Mouse (Mus musculus): ENCODE data around the gene Ndufa10. TPM values are rescaled to one million over a fixed set of nuclear protein-coding genes. Genes with fewer than 3 reads are reported as not detected.

The Ndufa10 gene
- polyA plus RNA-seq, 1 experiment: 210 TPM

DNA sequence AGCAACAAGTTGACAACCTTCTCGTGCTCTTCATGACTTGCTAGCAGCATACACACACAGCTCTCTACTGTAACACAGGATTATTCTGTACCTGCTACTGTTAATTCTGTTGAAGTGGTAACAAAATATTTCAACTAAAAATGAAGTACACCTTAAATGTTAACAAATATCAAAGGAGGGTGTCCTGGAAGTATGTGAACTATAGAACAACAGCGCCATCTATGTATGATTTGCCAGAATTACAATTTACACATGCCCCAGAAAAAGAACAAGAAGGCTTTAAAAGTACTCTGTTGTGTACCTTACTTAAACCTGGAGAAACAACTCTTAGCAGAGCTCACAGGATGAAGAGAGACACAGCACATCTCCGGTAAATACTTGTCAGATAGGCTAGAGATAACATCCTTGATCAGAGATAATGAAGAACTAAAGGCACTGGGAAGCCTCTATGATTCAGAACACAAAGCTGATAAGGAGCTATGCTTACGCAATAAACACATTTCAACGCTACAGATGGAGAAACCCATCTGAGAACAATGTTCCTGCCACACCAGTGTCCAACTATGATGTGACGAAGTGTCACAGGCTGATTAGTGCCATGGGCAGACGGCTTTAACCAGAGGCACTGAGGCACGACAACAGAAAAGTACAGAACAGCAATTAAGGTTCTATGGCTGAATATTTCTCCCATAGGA, 19.8 kb downstream of the Ndufa10 start:
- H3K4me1 ChIP-seq (ENCODE audit: control insufficient read depth, insufficient read depth, low read length): no peaks in the 10 kb centered on the region
- TF ChIP-seq EP300 (IDR thresholded peaks at IDR 0.05; ENCODE audit: insufficient read depth, low read depth, low read length): no peak
- TF ChIP-seq CTCF (IDR thresholded peaks at IDR 0.05; ENCODE audit: low read depth, low read length): peak; percentile 12
- no peak overlapping the region for H3K4me3 ChIP-seq (ENCODE audit: low read depth, low read length)
- H3K27ac ChIP-seq (ENCODE audit: insufficient read depth, low read length): no peak overlapping the region
- no peaks in the 10 kb centered on the region for H3K27me3 ChIP-seq (ENCODE audit: control insufficient read depth, insufficient read depth, low read length, poor library complexity, severe bottlenecking)
- peaks cover 8% of the 10 kb centered on the region for H3K9me3 ChIP-seq (replicated peaks; ENCODE audit: control insufficient read depth, insufficient read depth, low read length, poor library complexity, severe bottlenecking)
- H3K36me3 ChIP-seq (ENCODE audit: control insufficient read depth, insufficient read depth, low read length, poor library complexity, severe bottlenecking): peaks cover 36% of the 10 kb centered on the region
- H3K9ac ChIP-seq (ENCODE audit: low read depth, poor library complexity, severe bottlenecking): no peak overlapping the region

DNA sequence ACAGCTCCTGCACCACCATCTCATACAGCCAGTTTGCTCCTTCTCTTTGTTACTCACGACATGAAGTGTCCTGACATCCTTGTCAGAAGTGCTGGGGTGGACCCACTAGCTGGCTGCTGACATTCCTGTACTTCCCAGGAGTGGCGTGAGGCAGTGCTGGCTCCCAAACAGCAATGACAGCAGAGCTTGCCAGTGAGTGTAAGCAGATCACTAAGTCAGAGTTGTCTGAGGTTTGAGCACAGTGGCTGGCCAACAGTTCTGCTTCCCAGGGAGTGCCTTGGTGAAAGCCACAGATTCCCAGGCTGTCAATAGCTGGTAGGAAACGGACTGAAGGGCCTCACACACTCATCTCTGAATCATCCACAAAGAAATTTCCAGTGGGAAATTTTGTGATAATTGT, 25.4 kb downstream of the Ndufa10 start:
- Histone ChIP-seq H3K9ac (ENCODE audit: low read depth, poor library complexity, severe bottlenecking) (no peak overlapping the region), H3K27ac (ENCODE audit: insufficient read depth, low read length) (no peak overlapping the region), H3K4me1 (ENCODE audit: control insufficient read depth, insufficient read depth, low read length) (no peaks in the 10 kb centered on the region), H3K9me3 (replicated peaks; ENCODE audit: control insufficient read depth, insufficient read depth, low read length, poor library complexity, severe bottlenecking) (no peaks in the 10 kb centered on the region), H3K36me3 (ENCODE audit: control insufficient read depth, insufficient read depth, low read length, poor library complexity, severe bottlenecking) (peaks cover 28% of the 10 kb centered on the region), H3K27me3 (ENCODE audit: control insufficient read depth, insufficient read depth, low read length, poor library complexity, severe bottlenecking) (no peaks in the 10 kb centered on the region), H3K4me3 (ENCODE audit: low read depth, low read length) (no peak overlapping the region)
- no peak for TF ChIP-seq CTCF (IDR thresholded peaks at IDR 0.05; ENCODE audit: low read depth, low read length)

DNA sequence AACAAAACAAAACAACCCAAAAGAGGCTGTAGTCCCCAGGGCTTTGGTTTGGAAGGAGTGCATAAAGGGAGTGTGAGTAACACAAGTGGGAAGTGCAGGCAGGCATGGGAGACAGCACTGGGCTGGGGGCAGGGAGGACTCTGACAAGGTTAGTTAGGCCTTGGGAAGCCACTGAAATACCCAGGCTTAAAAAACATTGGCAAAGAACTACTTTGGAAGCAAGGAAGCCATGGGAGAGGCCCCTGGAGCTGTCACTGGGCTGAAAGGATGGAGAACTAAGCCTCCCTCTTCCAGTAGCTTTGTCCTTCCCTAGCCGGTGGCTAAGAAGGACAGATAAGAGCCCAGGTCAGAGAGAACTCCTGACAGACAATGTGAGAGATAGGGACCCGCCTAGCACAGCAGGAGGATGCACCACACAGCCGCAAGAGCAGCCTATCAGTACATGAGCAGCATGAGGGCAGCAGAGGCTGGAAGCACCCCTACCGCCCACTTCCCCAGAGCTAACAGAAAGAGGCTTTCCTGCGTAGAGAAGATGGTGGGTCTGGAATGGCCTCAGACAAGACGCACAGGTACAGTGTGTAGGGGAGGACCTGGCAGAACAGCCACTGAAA, 32.1 kb downstream of the Ndufa10 start:
- Histone ChIP-seq H3K27ac (ENCODE audit: insufficient read depth, low read length) (no peak overlapping the region), H3K36me3 (ENCODE audit: control insufficient read depth, insufficient read depth, low read length, poor library complexity, severe bottlenecking) (peaks cover 3% of the 10 kb centered on the region), H3K27me3 (ENCODE audit: control insufficient read depth, insufficient read depth, low read length, poor library complexity, severe bottlenecking) (no peaks in the 10 kb centered on the region), H3K9ac (ENCODE audit: low read depth, poor library complexity, severe bottlenecking) (no peak overlapping the region), H3K4me1 (ENCODE audit: control insufficient read depth, insufficient read depth, low read length) (peaks cover 3% of the 10 kb centered on the region), H3K9me3 (replicated peaks; ENCODE audit: control insufficient read depth, insufficient read depth, low read length, poor library complexity, severe bottlenecking) (no peaks in the 10 kb centered on the region), H3K4me3 (ENCODE audit: low read depth, low read length) (no peak overlapping the region)
- TF ChIP-seq CTCF (IDR thresholded peaks at IDR 0.05; ENCODE audit: low read depth, low read length) (no peak), POLR2A (IDR thresholded peaks at IDR 0.05; ENCODE audit: insufficient read depth, low read length) (no peak), EP300 (IDR thresholded peaks at IDR 0.05; ENCODE audit: insufficient read depth, low read depth, low read length) (no peak)

DNA sequence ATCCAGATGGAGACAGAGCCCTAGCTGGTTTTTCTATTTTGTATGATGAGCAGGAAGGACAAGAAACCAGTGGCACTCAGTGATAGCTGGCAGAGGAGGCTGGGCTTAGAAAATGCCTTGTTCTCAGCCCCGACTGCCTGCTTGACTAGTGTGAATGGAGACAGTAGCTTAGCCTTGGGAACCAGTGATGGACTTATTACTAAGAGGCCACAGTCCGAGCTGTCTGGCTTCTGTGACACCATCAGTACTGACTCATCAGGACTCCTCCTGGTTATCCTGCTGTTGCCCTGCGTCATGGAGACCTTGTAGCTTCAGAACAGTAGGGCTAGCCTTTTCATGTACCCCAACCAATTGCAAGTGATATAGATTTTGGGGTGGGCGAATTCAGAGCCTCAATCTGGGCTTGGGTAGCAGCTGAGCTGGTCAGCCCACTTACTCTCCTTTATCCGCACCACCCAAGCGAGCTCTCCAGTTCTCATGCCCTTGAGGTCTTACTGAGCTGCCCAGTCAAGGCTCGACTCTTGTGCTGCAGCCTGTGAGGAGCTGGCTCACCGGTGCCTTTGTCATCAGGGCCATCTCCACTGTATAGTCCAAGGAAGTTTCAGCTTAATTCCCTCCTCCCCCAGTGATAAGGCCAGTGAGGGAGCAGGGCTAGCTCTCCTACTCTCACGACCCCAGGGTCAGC, 33.5 kb downstream of the Ndufa10 start:
- peaks cover 3% of the 10 kb centered on the region for H3K36me3 ChIP-seq (ENCODE audit: control insufficient read depth, insufficient read depth, low read length, poor library complexity, severe bottlenecking)
- H3K9me3 ChIP-seq (replicated peaks; ENCODE audit: control insufficient read depth, insufficient read depth, low read length, poor library complexity, severe bottlenecking): no peaks in the 10 kb centered on the region
- no peak overlapping the region for H3K4me3 ChIP-seq (ENCODE audit: low read depth, low read length)

DNA sequence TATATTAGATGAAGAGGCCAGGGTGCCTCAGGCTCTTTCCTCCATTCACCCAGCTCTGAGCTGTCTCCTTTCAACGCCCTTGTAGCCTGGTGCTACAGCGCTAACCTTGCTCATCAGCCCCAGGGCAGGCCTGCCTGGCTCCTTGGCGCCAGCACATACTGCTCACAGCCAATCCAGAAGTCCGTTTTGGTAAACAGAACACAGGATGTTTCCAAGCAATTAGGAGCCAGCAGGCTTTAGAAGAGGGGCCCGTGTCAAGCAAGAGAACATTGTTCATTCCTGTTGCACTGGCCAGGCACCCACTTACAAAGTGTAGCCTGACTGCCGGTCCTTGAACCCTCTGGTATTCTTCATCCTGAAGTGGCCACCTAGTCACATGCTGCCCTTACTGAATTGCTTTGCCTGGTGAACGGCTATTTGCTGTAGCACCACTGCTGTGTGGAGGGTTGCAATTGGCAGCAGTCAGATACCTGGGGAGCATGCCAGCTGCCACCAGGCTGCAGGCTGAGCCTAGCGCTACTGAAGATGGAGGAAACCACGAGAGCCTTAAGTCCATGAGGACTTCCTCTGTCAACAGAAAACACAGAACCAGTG, 35.9 kb downstream of the Ndufa10 start:
- Histone ChIP-seq H3K4me1 (ENCODE audit: control insufficient read depth, insufficient read depth, low read length) (peaks cover 6% of the 10 kb centered on the region), H3K27ac (ENCODE audit: insufficient read depth, low read length) (no peak overlapping the region), H3K9ac (ENCODE audit: low read depth, poor library complexity, severe bottlenecking) (no peak overlapping the region), H3K9me3 (replicated peaks; ENCODE audit: control insufficient read depth, insufficient read depth, low read length, poor library complexity, severe bottlenecking) (no peaks in the 10 kb centered on the region), H3K27me3 (ENCODE audit: control insufficient read depth, insufficient read depth, low read length, poor library complexity, severe bottlenecking) (no peaks in the 10 kb centered on the region), H3K4me3 (ENCODE audit: low read depth, low read length) (no peak overlapping the region), H3K36me3 (ENCODE audit: control insufficient read depth, insufficient read depth, low read length, poor library complexity, severe bottlenecking) (peaks cover 1% of the 10 kb centered on the region)
- TF ChIP-seq EP300 (IDR thresholded peaks at IDR 0.05; ENCODE audit: insufficient read depth, low read depth, low read length): peak; percentile 68; the same call in 1 of the 2 replicates
- TF ChIP-seq POLR2A (IDR thresholded peaks at IDR 0.05; ENCODE audit: insufficient read depth, low read length): no peak

More for the DNA sequence above, 33.5 kb downstream of the Ndufa10 start:
- Histone ChIP-seq H3K4me1 (ENCODE audit: control insufficient read depth, insufficient read depth, low read length) (peaks cover 4% of the 10 kb centered on the region), H3K27me3 (ENCODE audit: control insufficient read depth, insufficient read depth, low read length, poor library complexity, severe bottlenecking) (no peaks in the 10 kb centered on the region), H3K9ac (ENCODE audit: low read depth, poor library complexity, severe bottlenecking) (no peak overlapping the region), H3K27ac (ENCODE audit: insufficient read depth, low read length) (no peak overlapping the region)
- TF ChIP-seq EP300 (IDR thresholded peaks at IDR 0.05; ENCODE audit: insufficient read depth, low read depth, low read length) (no peak), POLR2A (IDR thresholded peaks at IDR 0.05; ENCODE audit: insufficient read depth, low read length) (no peak), CTCF (IDR thresholded peaks at IDR 0.05; ENCODE audit: low read depth, low read length) (no peak)
